Mouse (Mus musculus) neural tube, embryonic 14.5 days (tissue): ENCODE results near the gene Nfia. TPM values are rescaled to one million over a fixed set of nuclear protein-coding genes. Genes with fewer than 3 reads are reported as not detected.

Experiments used
- ATAC-seq: fragments of 200-750 bp; cut with Nextera tagmentation; 2 replicates; pipeline ENCODE4 v1.8.0; 2017; ENCODE audit warnings: low read depth, mild to moderate bottlenecking, moderate TSS enrichment, moderate library complexity
- H3K27ac ChIP-seq: fragments of 300-500 bp; sonication (generic); 2 replicates; pipeline ENCODE4 v1.5.1; 2014; ENCODE audit warnings: low read depth, mild to moderate bottlenecking, control low read depth, low read length, moderate library complexity, mixed read lengths
- H3K27me3 ChIP-seq: fragments of 300-500 bp; sonication (generic); 2 replicates; pipeline ENCODE4 v1.6.1; 2014; ENCODE audit warnings: low read length; ENCODE audit not compliant: control insufficient read depth, insufficient read depth
- H3K36me3 ChIP-seq: fragments of 300-500 bp; sonication (generic); 2 replicates; pipeline ENCODE4 v1.6.1; 2014; ENCODE audit warnings: low read length, mixed read lengths; ENCODE audit not compliant: control insufficient read depth, insufficient read depth
- H3K4me1 ChIP-seq: fragments of 300-500 bp; sonication (generic); 2 replicates; pipeline ENCODE4 v1.6.1; 2014; ENCODE audit warnings: low read length; ENCODE audit not compliant: control insufficient read depth, insufficient read depth
- H3K4me2 ChIP-seq: fragments of 300-500 bp; sonication (generic); 2 replicates; pipeline ENCODE4 v1.6.1; 2014; ENCODE audit warnings: mild to moderate bottlenecking, low read depth, low read length, control low read depth
- H3K4me3 ChIP-seq: fragments of 300-500 bp; sonication (generic); 2 replicates; pipeline ENCODE4 v1.5.1; 2014; ENCODE audit warnings: low read depth, low read length, control low read depth, mixed read lengths
- H3K9ac ChIP-seq: fragments of 300-500 bp; sonication (generic); replicated peaks from 2 replicates; pipeline ENCODE4 v1.6.1; 2014; ENCODE audit warnings: low read depth, mild to moderate bottlenecking, control low read depth, low read length, mixed read lengths
- H3K9me3 ChIP-seq: fragments of 300-500 bp; sonication (generic); 2 replicates; pipeline ENCODE4 v1.6.1; 2016; ENCODE audit warnings: low read length; ENCODE audit not compliant: control insufficient read depth
- WGBS: fragments of 180-500 bp; shearing (Covaris S2); extraction: QIAGEN DNeasy Blood & Tissue Kit; methylation state at CpG from one replicate; pipeline ENCODE4 v1.1.7; 2014; 5-methylcytosine and 5-hydroxymethylcytosine counted together
- polyA plus RNA-seq: library from polyadenylated mRNA; unstranded; fragments of >200 nt; fragmentation: Nextera tagmentation; extraction: Ambion mirVana; gene quantifications from 2 replicates; pipeline ENCODE4 v1.2.1, GENCODE M21; 2014

The Nfia gene
- polyA plus RNA-seq, 1 experiment from 2014 or later, result 50.0 TPM

DNA sequence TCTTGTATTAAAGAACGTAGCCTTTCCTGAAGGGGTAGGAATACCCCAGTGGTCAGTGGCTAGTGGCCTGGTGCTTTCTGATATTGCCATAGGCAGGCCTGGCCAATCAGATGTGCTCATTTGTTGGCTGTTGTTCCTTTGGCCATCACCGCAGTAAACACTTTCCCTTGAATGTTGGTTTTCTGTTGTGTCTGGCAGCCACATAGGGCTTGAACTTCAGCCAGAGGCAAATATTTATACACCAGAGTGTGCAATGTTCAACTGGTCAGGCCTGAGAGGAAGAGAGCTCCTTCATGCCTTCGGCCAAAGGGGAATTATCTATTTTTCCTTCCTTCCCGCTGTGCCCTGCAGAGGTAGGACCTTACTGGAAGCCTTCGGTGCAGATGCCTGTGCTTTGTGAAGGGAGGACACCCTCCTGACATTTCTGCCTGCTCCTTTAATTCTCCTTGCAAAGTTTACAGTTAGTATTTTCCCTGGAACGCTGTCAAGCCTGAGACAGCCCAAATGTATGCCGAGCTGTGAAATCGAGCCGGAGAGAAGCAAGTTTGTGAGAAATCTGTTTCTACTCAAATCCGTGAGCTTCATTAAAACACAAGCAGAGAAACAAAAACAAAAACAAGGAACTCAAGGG is 95.9 kb downstream of the Nfia start:
- Histone ChIP-seq H3K4me3 (peak overlapping the region; percentile 23), H3K9ac (no peak overlapping the region), H3K36me3 (no peaks in the 10 kb centered on the region), H3K27ac (peak overlapping the region; percentile 80), H3K9me3 (no peaks in the 10 kb centered on the region), H3K4me2 (peak overlapping the region; percentile 47), H3K27me3 (no peaks in the 10 kb centered on the region), H3K4me1 (peaks cover 14% of the 10 kb centered on the region)
- no peak for ATAC-seq
- 66% methylated on average over 10 of the region's 10 CpGs for WGBS

- H3K9me3 ChIP-seq, result no peaks in the 10 kb centered on the region
- peak overlapping the region; percentile 80 for H3K27ac ChIP-seq
- peak overlapping the region; percentile 23 for H3K4me3 ChIP-seq
- H3K4me2 ChIP-seq, result peak overlapping the region; percentile 47
- 53% methylated on average over 27 of the region's 27 CpGs for WGBS
- no peaks in the 10 kb centered on the region for H3K36me3 ChIP-seq
- ATAC-seq, result peak; percentile 91
- no peak overlapping the region for H3K9ac ChIP-seq
- H3K27me3 ChIP-seq, result no peaks in the 10 kb centered on the region
- peaks cover 16% of the 10 kb centered on the region for H3K4me1 ChIP-seq
These were observed 96.5 kb downstream of the Nfia start for GRCm38 (mm10) chr4:97868938-97869440.

- Histone ChIP-seq H3K4me3 (peak overlapping the region; percentile 23; the same call in 1 of the 2 replicates), H3K9me3 (no peaks in the 10 kb centered on the region), H3K27me3 (no peaks in the 10 kb centered on the region), H3K4me1 (peaks cover 18% of the 10 kb centered on the region), H3K4me2 (peak overlapping the region; percentile 47), H3K9ac (no peak overlapping the region), H3K36me3 (no peaks in the 10 kb centered on the region), H3K27ac (peak overlapping the region; percentile 80)
- no peak for ATAC-seq
- 56% methylated on average over 7 of the region's 7 CpGs for WGBS
These were observed 96.9 kb downstream of the Nfia start for GRCm38 (mm10) chr4:97869451-97869850.

GRCm38 (mm10) chr4:97871770-97872439 is 99.4 kb downstream of the Nfia start:
- Histone ChIP-seq H3K36me3 (no peaks in the 10 kb centered on the region), H3K4me2 (no peak overlapping the region), H3K4me3 (no peak overlapping the region), H3K9ac (no peak overlapping the region), H3K27me3 (no peaks in the 10 kb centered on the region), H3K4me1 (peaks cover 18% of the 10 kb centered on the region), H3K9me3 (no peaks in the 10 kb centered on the region), H3K27ac (peak overlapping the region; percentile 40)
- 23% methylated on average over 9 of the region's 9 CpGs for WGBS
- no peak for ATAC-seq

DNA sequence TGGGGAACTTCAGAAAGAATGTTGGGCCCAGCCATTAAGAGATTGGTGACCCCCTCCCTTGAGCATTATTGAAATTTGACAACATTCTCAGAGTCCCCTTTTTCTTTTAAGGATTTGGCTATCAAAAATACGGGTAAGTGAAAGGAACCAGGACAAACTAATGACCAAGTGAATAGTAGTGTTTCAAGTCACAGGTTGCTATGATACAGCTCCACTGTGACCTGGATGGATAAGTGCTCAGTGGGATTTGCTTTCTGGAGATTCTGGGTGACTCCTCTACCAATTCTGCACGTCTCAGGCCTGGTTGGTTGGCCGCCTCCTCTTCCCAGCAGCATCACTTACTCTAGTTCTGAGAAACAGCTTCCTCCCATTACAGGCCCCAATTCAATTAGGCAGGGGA is 102.4 kb downstream of the Nfia start:
- no peak overlapping the region for H3K4me3 ChIP-seq
- WGBS, result 41% methylated on average over 3 of the region's 3 CpGs
- no peak overlapping the region for H3K4me2 ChIP-seq
- peaks cover 18% of the 10 kb centered on the region for H3K4me1 ChIP-seq
- peak; percentile 38; the same call in 1 of the 2 replicates for ATAC-seq
- H3K27me3 ChIP-seq, result no peaks in the 10 kb centered on the region
- H3K9me3 ChIP-seq, result no peaks in the 10 kb centered on the region
- no peak overlapping the region for H3K9ac ChIP-seq
- no peaks in the 10 kb centered on the region for H3K36me3 ChIP-seq
- H3K27ac ChIP-seq, result no peak overlapping the region

- WGBS, result 62% methylated on average over 3 of the region's 3 CpGs
- no peaks in the 10 kb centered on the region for H3K27me3 ChIP-seq
- no peak overlapping the region for H3K27ac ChIP-seq
These were observed 103.4 kb downstream of the Nfia start for GRCm38 (mm10) chr4:97875901-97876300.

DNA sequence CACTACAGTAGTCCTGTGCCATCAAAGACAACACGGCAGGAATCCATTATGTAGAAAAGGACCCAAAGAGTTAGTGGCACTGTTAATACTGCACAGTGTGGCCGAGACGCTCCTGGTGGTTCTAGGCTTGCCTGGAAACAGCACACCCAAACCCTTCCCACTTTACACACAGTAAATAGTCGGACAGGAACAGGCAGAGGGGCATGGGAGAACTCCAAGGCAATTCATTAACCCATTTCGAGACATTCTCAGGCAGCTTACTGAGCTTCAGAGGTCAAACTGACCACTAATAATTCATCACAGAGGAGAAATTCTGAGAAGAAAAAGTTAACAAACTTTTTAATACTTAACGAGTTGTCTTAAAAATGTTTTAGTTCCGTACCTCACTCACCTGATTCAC is 107.2 kb downstream of the Nfia start:
- H3K27me3 ChIP-seq, result no peaks in the 10 kb centered on the region
- H3K36me3 ChIP-seq, result no peaks in the 10 kb centered on the region
- H3K4me2 ChIP-seq, result no peak overlapping the region
- 70% methylated on average over 7 of the region's 7 CpGs for WGBS
- H3K9ac ChIP-seq, result no peak overlapping the region
- no peak overlapping the region for H3K27ac ChIP-seq
- no peaks in the 10 kb centered on the region for H3K4me1 ChIP-seq
- no peak overlapping the region for H3K4me3 ChIP-seq
- ATAC-seq, result no peak
- no peaks in the 10 kb centered on the region for H3K9me3 ChIP-seq

More at GRCm38 (mm10) chr4:97875901-97876300, 103.4 kb downstream of the Nfia start:
- Histone ChIP-seq H3K9ac (no peak overlapping the region), H3K4me3 (no peak overlapping the region), H3K4me1 (peaks cover 15% of the 10 kb centered on the region), H3K4me2 (no peak overlapping the region), H3K9me3 (no peaks in the 10 kb centered on the region), H3K36me3 (no peaks in the 10 kb centered on the region)
- no peak for ATAC-seq

DNA sequence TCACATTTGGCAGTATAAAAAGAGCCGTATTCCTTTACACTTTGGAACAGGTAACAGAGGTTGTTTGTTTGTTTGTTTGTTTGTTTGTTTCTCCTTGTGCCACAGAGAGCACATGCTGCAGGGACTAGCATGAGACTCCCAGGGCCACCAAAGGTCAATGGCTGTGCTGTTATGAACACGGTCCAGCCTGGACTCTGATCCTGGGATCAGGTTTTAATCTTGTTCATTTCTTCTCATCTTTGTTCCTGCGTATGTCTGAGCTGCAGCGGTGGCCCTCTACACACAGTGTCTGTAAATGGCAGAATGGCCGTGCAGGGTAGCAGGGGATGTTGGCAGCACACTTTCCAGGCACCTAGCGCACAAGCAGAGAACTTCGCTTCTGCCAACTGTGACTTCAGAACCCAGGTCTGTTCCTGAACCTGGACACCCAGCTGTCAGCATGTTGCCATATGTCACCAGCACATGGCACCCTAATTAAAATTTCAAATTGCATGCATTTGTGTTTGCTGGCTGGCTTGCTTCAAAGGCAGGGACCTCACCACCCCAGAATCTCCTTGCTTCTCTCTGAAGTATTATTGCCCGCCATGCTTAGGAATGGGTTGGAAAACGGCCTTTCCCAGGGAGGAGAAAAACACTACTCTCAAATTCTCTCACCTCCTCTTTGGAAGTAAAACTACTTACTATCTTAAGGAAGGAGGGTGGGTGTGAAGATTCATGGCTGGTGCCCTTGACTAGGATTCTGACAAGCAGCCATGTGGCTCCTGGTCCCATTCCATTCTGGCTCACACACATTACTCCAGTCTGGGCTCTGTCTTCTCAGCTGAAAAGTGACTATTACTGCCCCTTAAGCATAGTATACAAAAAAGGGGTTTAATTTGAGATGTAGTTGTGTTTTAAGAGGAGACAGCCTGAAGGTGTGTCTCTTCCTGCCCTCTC is 107.9 kb downstream of the Nfia start:
- peak; percentile 54; the same call in 1 of the 2 replicates for ATAC-seq
- Histone ChIP-seq H3K4me3 (no peak overlapping the region), H3K4me2 (no peak overlapping the region), H3K36me3 (no peaks in the 10 kb centered on the region), H3K9ac (no peak overlapping the region), H3K27ac (no peak overlapping the region), H3K4me1 (no peaks in the 10 kb centered on the region), H3K27me3 (no peaks in the 10 kb centered on the region), H3K9me3 (no peaks in the 10 kb centered on the region)
- WGBS, result 62% methylated on average over 9 of the region's 9 CpGs
